Mouse (Mus musculus): ENCODE measurements around the gene Ostc. TPM values are rescaled to one million over a fixed set of nuclear protein-coding genes. Genes with fewer than 3 reads are reported as not detected.

Gene Ostc
- polyA plus RNA-seq, 2 experiments from 2014 or later: 173 TPM

Other genes with a start within 250 kb of the Ostc start
- gene Etnppl, start 92.0 kb downstream of the Ostc start, polyA plus RNA-seq (2017; shearing (Covaris generic)): not detected
- 1,000 to 10,000 TPM; 1,591 to 2,129 TPM for gene Rpl34, start 21.0 kb upstream of the Ostc start, polyA plus RNA-seq (2017; shearing (Covaris generic))